Mouse (Mus musculus): ENCODE results near the gene Gm3095. TPM values are rescaled to one million over a fixed set of nuclear protein-coding genes. Genes with fewer than 3 reads are reported as not detected.
"Not testable (repeated sequence)": the region's sequence is repeated elsewhere in the genome, so short reads cannot be mapped to it uniquely, and the experiment has no call there.

Gm3095 gene
- polyA plus RNA-seq (2014; fragmentation: Nextera tagmentation; extraction: Ambion mirVana), result 0.51 and 1.2 TPM in 2 replicates

GRCm38 (mm10) chr14:3963247-3963646 lies at the start of gene Gm3095:
Gene Gm3095 (plus strand): TSS chr14:3963547.
- not testable (repeated sequence) for H3K9me3 ChIP-seq (replicated peaks; ENCODE audit: control insufficient read depth, low read length); H3K4me2 ChIP-seq; H3K9ac ChIP-seq (ENCODE audit: low read depth, low read length); H3K4me3 ChIP-seq (ENCODE audit: low read depth, low read length); H3K27me3 ChIP-seq (ENCODE audit: control insufficient read depth, insufficient read depth, low read length); H3K4me1 ChIP-seq (ENCODE audit: control insufficient read depth, insufficient read depth, low read length); ATAC-seq (replicated peaks; ENCODE audit: insufficient number of reproducible peaks, low FRiP score, low TSS enrichment); H3K36me3 ChIP-seq (ENCODE audit: control insufficient read depth, insufficient read depth, low read length); H3K27ac ChIP-seq (ENCODE audit: low read depth, low read length)
- WGBS (ENCODE audit: insufficient replicate concordance), result no CpG with 5 or more reads among the region's 2 CpGs

- 40% methylated on average over 1 of the region's 2 CpGs for WGBS (ENCODE audit: insufficient replicate concordance)
- H3K36me3 ChIP-seq (ENCODE audit: control insufficient read depth, insufficient read depth, low read length); H3K9ac ChIP-seq (ENCODE audit: low read depth, low read length); H3K27ac ChIP-seq (ENCODE audit: low read depth, low read length); H3K9me3 ChIP-seq (replicated peaks; ENCODE audit: control insufficient read depth, low read length); H3K4me2 ChIP-seq; H3K4me1 ChIP-seq (ENCODE audit: control insufficient read depth, insufficient read depth, low read length); H3K4me3 ChIP-seq (ENCODE audit: low read depth, low read length); ATAC-seq (replicated peaks; ENCODE audit: insufficient number of reproducible peaks, low FRiP score, low TSS enrichment); H3K27me3 ChIP-seq (ENCODE audit: control insufficient read depth, insufficient read depth, low read length): not testable (repeated sequence)
Observed at GRCm38 (mm10) chr14:3931456-3931855, 31.9 kb upstream of the Gm3095 start, which contains the start of gene Gm3029. Gene Gm3029 (plus strand): TSS chr14:3931756.

- H3K4me1 ChIP-seq (ENCODE audit: control insufficient read depth, insufficient read depth, low read length); ATAC-seq (replicated peaks; ENCODE audit: insufficient number of reproducible peaks, low FRiP score, low TSS enrichment); H3K4me2 ChIP-seq; H3K4me3 ChIP-seq (ENCODE audit: low read depth, low read length); H3K9ac ChIP-seq (ENCODE audit: low read depth, low read length); H3K27me3 ChIP-seq (ENCODE audit: control insufficient read depth, insufficient read depth, low read length); H3K27ac ChIP-seq (ENCODE audit: low read depth, low read length); H3K9me3 ChIP-seq (replicated peaks; ENCODE audit: control insufficient read depth, low read length); H3K36me3 ChIP-seq (ENCODE audit: control insufficient read depth, insufficient read depth, low read length): not testable (repeated sequence)
- 57% methylated on average over 1 of the region's 3 CpGs for WGBS (ENCODE audit: insufficient replicate concordance)
Observed at GRCm38 (mm10) chr14:3998094-3998493, 34.7 kb downstream of the Gm3095 start, which contains the start of gene Gm3099. Gene Gm3099 (plus strand): TSS chr14:3998394.

Other genes with a start within 250 kb of the Gm3095 start
- 6.8 and 7.1 TPM in 2 replicates for gene Gm3002, start 153.5 kb upstream of the Gm3095 start, polyA plus RNA-seq (2014; fragmentation: Nextera tagmentation; extraction: Ambion mirVana)
- not detected in 2 replicates for gene Gm3033, start 117.3 kb upstream of the Gm3095 start, polyA plus RNA-seq (2014; fragmentation: Nextera tagmentation; extraction: Ambion mirVana)
- gene Gm2916, start 79.4 kb upstream of the Gm3095 start, polyA plus RNA-seq (2014; fragmentation: Nextera tagmentation; extraction: Ambion mirVana), result 0.84 and 1.1 TPM in 2 replicates
- gene Gm3029, start 31.8 kb upstream of the Gm3095 start, polyA plus RNA-seq (2014; fragmentation: Nextera tagmentation; extraction: Ambion mirVana), result not detected in 2 replicates
- not detected in 2 replicates for gene Gm3099, start 34.8 kb downstream of the Gm3095 start, polyA plus RNA-seq (2014; fragmentation: Nextera tagmentation; extraction: Ambion mirVana)
- 1.5 and 1.9 TPM in 2 replicates for gene Gm5796, start 60.4 kb downstream of the Gm3095 start, polyA plus RNA-seq (2014; fragmentation: Nextera tagmentation; extraction: Ambion mirVana)
- gene Gm3115, start 120.6 kb downstream of the Gm3095 start, polyA plus RNA-seq (2014; fragmentation: Nextera tagmentation; extraction: Ambion mirVana), result not detected in 2 replicates
- gene Gm8108, start 147.0 kb downstream of the Gm3095 start, polyA plus RNA-seq (2014; fragmentation: Nextera tagmentation; extraction: Ambion mirVana), result 3.6 TPM in 1 of 2 replicates, not detected in the other
- not detected in 2 replicates for gene Gm3127, start 201.5 kb downstream of the Gm3095 start, polyA plus RNA-seq (2014; fragmentation: Nextera tagmentation; extraction: Ambion mirVana)
- gene Gm2974, start 219.0 kb downstream of the Gm3095 start, polyA plus RNA-seq (2014; fragmentation: Nextera tagmentation; extraction: Ambion mirVana), result 0.32 and 0.33 TPM in 2 replicates